Mouse (Mus musculus) neural tube, embryonic 13.5 days (tissue): ENCODE measurements around the gene Abcd3. TPM values are rescaled to one million over a fixed set of nuclear protein-coding genes. Genes with fewer than 3 reads are reported as not detected.

Source experiments
- ATAC-seq: fragments of 200-750 bp; cut with Nextera tagmentation; 2 replicates; pipeline ENCODE4 v1.8.0; 2017; ENCODE audit warnings: low read depth, mild to moderate bottlenecking, moderate TSS enrichment, moderate library complexity
- H3K27ac ChIP-seq: fragments of 300-500 bp; sonication (generic); replicated peaks from 2 replicates; pipeline ENCODE4 v1.5.1; 2015; ENCODE audit warnings: moderate library complexity, mild to moderate bottlenecking, inconsistent platforms
- H3K27me3 ChIP-seq: fragments of 300-500 bp; sonication (generic); 2 replicates; pipeline ENCODE4 v1.6.1; 2015; ENCODE audit warnings: mild to moderate bottlenecking, inconsistent platforms
- H3K36me3 ChIP-seq: fragments of 300-500 bp; sonication (generic); 2 replicates; pipeline ENCODE4 v1.6.1; 2015; ENCODE audit warnings: mild to moderate bottlenecking, inconsistent platforms
- H3K4me1 ChIP-seq: fragments of 300-500 bp; sonication (generic); replicated peaks from 2 replicates; pipeline ENCODE4 v1.6.1; 2015; ENCODE audit warnings: inconsistent platforms
- H3K4me2 ChIP-seq: fragments of 300-500 bp; sonication (generic); 2 replicates; pipeline ENCODE4 v1.6.1; 2015; ENCODE audit warnings: inconsistent platforms, mild to moderate bottlenecking, moderate library complexity
- H3K4me3 ChIP-seq: fragments of 300-500 bp; sonication (generic); 2 replicates; pipeline ENCODE4 v1.5.1; 2015; ENCODE audit warnings: mild to moderate bottlenecking, inconsistent platforms
- H3K9ac ChIP-seq: fragments of 300-500 bp; sonication (generic); 2 replicates; pipeline ENCODE4 v1.6.1; 2015; ENCODE audit warnings: moderate library complexity, mild to moderate bottlenecking, inconsistent platforms
- H3K9me3 ChIP-seq: fragments of 300-500 bp; sonication (generic); 2 replicates; pipeline ENCODE4 v1.6.1; 2016; ENCODE audit warnings: inconsistent platforms
- WGBS: fragments of 180-500 bp; shearing (Covaris S2); methylation state at CpG from one replicate; pipeline ENCODE4 v1.1.7; 2015; 5-methylcytosine and 5-hydroxymethylcytosine counted together
- polyA plus RNA-seq: library from polyadenylated mRNA; unstranded; fragments of >200 nt; fragmentation: Nextera tagmentation; extraction: Ambion mirVana; gene quantifications from 2 replicates; pipeline ENCODE4 v1.2.1, GENCODE M21; 2015

Gene Abcd3
- 63.2 and 75.3 TPM in 2 replicates for polyA plus RNA-seq

GRCm38 (mm10) chr3:121814877-121815548, at the start of gene Abcd3:
Gene Abcd3 (minus strand): TSS chr3:121815302.
- Histone ChIP-seq H3K4me2 (peak within 1 kb of the TSS; percentile 75), H3K4me3 (peak within 1 kb of the TSS; percentile 62), H3K27me3 (no peaks in the 10 kb centered on the region), H3K9ac (peak within 1 kb of the TSS; percentile 90), H3K27ac (peak within 1 kb of the TSS; percentile 98), H3K9me3 (no peaks in the 10 kb centered on the region), H3K4me1 (peaks cover 40% of the 10 kb centered on the region), H3K36me3 (no peaks in the 10 kb centered on the region)
- WGBS, result under 1% methylated on average over 96 of the region's 99 CpGs
- peak; percentile 94 for ATAC-seq

GRCm38 (mm10) chr3:121859142-121859541, 44.0 kb upstream of the Abcd3 start:
- no peak overlapping the region for H3K4me3 ChIP-seq
- H3K9ac ChIP-seq, result no peak overlapping the region
- no peak for ATAC-seq
- H3K4me2 ChIP-seq, result no peak overlapping the region
- WGBS, result 41% methylated on average over 5 of the region's 5 CpGs
- H3K9me3 ChIP-seq, result no peaks in the 10 kb centered on the region
- no peaks in the 10 kb centered on the region for H3K4me1 ChIP-seq
- no peaks in the 10 kb centered on the region for H3K27me3 ChIP-seq
- H3K36me3 ChIP-seq, result no peaks in the 10 kb centered on the region
- no peak overlapping the region for H3K27ac ChIP-seq

GRCm38 (mm10) chr3:121856131-121856530, 41.0 kb upstream of the Abcd3 start:
- WGBS, result 95% methylated on average over 4 of the region's 4 CpGs
- no peaks in the 10 kb centered on the region for H3K36me3 ChIP-seq
- no peak overlapping the region for H3K4me2 ChIP-seq
- ATAC-seq, result no peak
- no peaks in the 10 kb centered on the region for H3K27me3 ChIP-seq
- no peaks in the 10 kb centered on the region for H3K9me3 ChIP-seq
- H3K27ac ChIP-seq, result no peak overlapping the region
- no peak overlapping the region for H3K9ac ChIP-seq
- no peaks in the 10 kb centered on the region for H3K4me1 ChIP-seq
- H3K4me3 ChIP-seq, result no peak overlapping the region

GRCm38 (mm10) chr3:121853781-121854520, 38.8 kb upstream of the Abcd3 start:
- no peak for ATAC-seq
- H3K27ac ChIP-seq, result no peak overlapping the region
- WGBS, result 78% methylated on average over 5 of the region's 5 CpGs

GRCm38 (mm10) chr3:121852074-121852826, 37.1 kb upstream of the Abcd3 start:
- Histone ChIP-seq H3K9ac (no peak overlapping the region), H3K27ac (no peak overlapping the region), H3K27me3 (no peaks in the 10 kb centered on the region), H3K4me1 (no peaks in the 10 kb centered on the region), H3K4me3 (no peak overlapping the region), H3K36me3 (no peaks in the 10 kb centered on the region), H3K9me3 (no peaks in the 10 kb centered on the region), H3K4me2 (no peak overlapping the region)
- WGBS, result 22% methylated on average over 4 of the region's 4 CpGs
- no peak for ATAC-seq

More at GRCm38 (mm10) chr3:121853781-121854520, 38.8 kb upstream of the Abcd3 start:
- no peaks in the 10 kb centered on the region for H3K27me3 ChIP-seq
- no peaks in the 10 kb centered on the region for H3K36me3 ChIP-seq
- no peaks in the 10 kb centered on the region for H3K9me3 ChIP-seq
- H3K4me1 ChIP-seq, result no peaks in the 10 kb centered on the region
- no peak overlapping the region for H3K9ac ChIP-seq
- no peak overlapping the region for H3K4me3 ChIP-seq
- H3K4me2 ChIP-seq, result no peak overlapping the region

GRCm38 (mm10) chr3:121851006-121851405, 35.9 kb upstream of the Abcd3 start:
- Histone ChIP-seq H3K4me3 (no peak overlapping the region), H3K27ac (no peak overlapping the region), H3K9me3 (no peaks in the 10 kb centered on the region), H3K27me3 (no peaks in the 10 kb centered on the region), H3K4me2 (no peak overlapping the region), H3K4me1 (no peaks in the 10 kb centered on the region), H3K36me3 (no peaks in the 10 kb centered on the region), H3K9ac (no peak overlapping the region)
- no peak for ATAC-seq
- 88% methylated on average over 3 of the region's 3 CpGs for whole genome bisulfite sequencing

- H3K27ac ChIP-seq, result no peak overlapping the region
- no peaks in the 10 kb centered on the region for H3K36me3 ChIP-seq
- no peaks in the 10 kb centered on the region for H3K9me3 ChIP-seq
- ATAC-seq, result no peak
- no peaks in the 10 kb centered on the region for H3K27me3 ChIP-seq
- no peaks in the 10 kb centered on the region for H3K4me1 ChIP-seq
- no peak overlapping the region for H3K4me3 ChIP-seq
- H3K4me2 ChIP-seq, result no peak overlapping the region
- H3K9ac ChIP-seq, result no peak overlapping the region
- WGBS, result 92% methylated on average over 4 of the region's 4 CpGs
These were observed 35.3 kb upstream of the Abcd3 start for GRCm38 (mm10) chr3:121850381-121850780.

GRCm38 (mm10) chr3:121847296-121847695, 32.2 kb upstream of the Abcd3 start:
- Histone ChIP-seq H3K9me3 (no peaks in the 10 kb centered on the region), H3K27ac (no peak overlapping the region), H3K9ac (no peak overlapping the region), H3K4me2 (no peak overlapping the region), H3K4me3 (no peak overlapping the region), H3K4me1 (no peaks in the 10 kb centered on the region), H3K36me3 (no peaks in the 10 kb centered on the region), H3K27me3 (no peaks in the 10 kb centered on the region)
- no peak for ATAC-seq

- Histone ChIP-seq H3K27me3 (no peaks in the 10 kb centered on the region), H3K4me3 (no peak overlapping the region), H3K27ac (no peak overlapping the region), H3K9ac (no peak overlapping the region), H3K36me3 (no peaks in the 10 kb centered on the region), H3K4me2 (no peak overlapping the region), H3K4me1 (no peaks in the 10 kb centered on the region), H3K9me3 (no peaks in the 10 kb centered on the region)
- ATAC-seq, result no peak
- 90% methylated on average over 6 of the region's 6 CpGs for WGBS
These were observed 29.6 kb upstream of the Abcd3 start for GRCm38 (mm10) chr3:121844658-121845057.

- no peaks in the 10 kb centered on the region for H3K9me3 ChIP-seq
- H3K27me3 ChIP-seq, result no peaks in the 10 kb centered on the region
- no peak overlapping the region for H3K4me3 ChIP-seq
- H3K4me2 ChIP-seq, result no peak overlapping the region
- H3K4me1 ChIP-seq, result no peaks in the 10 kb centered on the region
- no peak overlapping the region for H3K27ac ChIP-seq
- no peak overlapping the region for H3K9ac ChIP-seq
- ATAC-seq, result no peak
- WGBS, result 80% methylated on average over 3 of the region's 3 CpGs
- no peaks in the 10 kb centered on the region for H3K36me3 ChIP-seq
These were observed 28.9 kb upstream of the Abcd3 start for GRCm38 (mm10) chr3:121844013-121844412.

- no peak overlapping the region for H3K4me3 ChIP-seq
- H3K9me3 ChIP-seq, result no peaks in the 10 kb centered on the region
- 87% methylated on average over 5 of the region's 5 CpGs for WGBS
- H3K4me2 ChIP-seq, result no peak overlapping the region
- no peak overlapping the region for H3K27ac ChIP-seq
- H3K9ac ChIP-seq, result no peak overlapping the region
- H3K27me3 ChIP-seq, result no peaks in the 10 kb centered on the region
- no peaks in the 10 kb centered on the region for H3K36me3 ChIP-seq
- no peaks in the 10 kb centered on the region for H3K4me1 ChIP-seq
- no peak for ATAC-seq
These were observed 28.2 kb upstream of the Abcd3 start for GRCm38 (mm10) chr3:121843254-121843653.

- Histone ChIP-seq H3K27ac (no peak overlapping the region), H3K4me2 (no peak overlapping the region), H3K4me3 (no peak overlapping the region), H3K36me3 (no peaks in the 10 kb centered on the region), H3K4me1 (no peaks in the 10 kb centered on the region), H3K27me3 (no peaks in the 10 kb centered on the region), H3K9me3 (no peaks in the 10 kb centered on the region), H3K9ac (no peak overlapping the region)
- WGBS, result 48% methylated on average over 7 of the region's 7 CpGs
- ATAC-seq, result no peak
These were observed 27.3 kb upstream of the Abcd3 start for GRCm38 (mm10) chr3:121842306-121842860.
